Mouse (Mus musculus): Measurements from ENCODE around the gene Fam160b1. TPM values are rescaled to one million over a fixed set of nuclear protein-coding genes. Genes with fewer than 3 reads are reported as not detected.

The Fam160b1 gene
- polyA plus RNA-seq, 1 experiment, result 8.0 TPM

DNA sequence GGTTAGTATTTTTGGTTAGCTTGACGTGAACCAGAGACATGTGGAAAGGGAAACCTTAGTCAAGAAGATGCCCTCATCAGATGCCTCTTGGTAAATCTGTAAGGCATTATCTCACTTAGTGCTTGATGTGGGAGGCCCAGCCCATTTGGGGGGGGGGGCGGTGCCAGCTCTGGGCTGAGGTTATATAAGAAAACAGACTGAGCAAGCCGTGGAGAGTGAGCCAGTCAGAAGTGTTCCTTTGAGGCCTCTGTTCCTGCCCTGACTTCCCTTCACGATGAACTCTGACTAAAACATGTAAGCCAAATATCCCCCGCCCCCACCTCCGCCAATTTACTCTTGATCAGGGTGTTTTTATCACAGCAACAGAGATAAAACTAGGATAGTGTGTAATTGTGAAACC lies 69.4 kb downstream of the Fam160b1 start:
- Histone ChIP-seq H3K27me3 (replicated peaks; ENCODE audit: control insufficient read depth, insufficient read depth, low read length) (no peaks in the 10 kb centered on the region), H3K4me3 (ENCODE audit: insufficient read depth, low read depth, low read length) (no peak overlapping the region), H3K4me1 (ENCODE audit: control insufficient read depth, insufficient read depth, low read length) (no peaks in the 10 kb centered on the region), H3K36me3 (ENCODE audit: control insufficient read depth, insufficient read depth, low read length) (no peaks in the 10 kb centered on the region), H3K27ac (ENCODE audit: insufficient read depth, low read depth, low read length) (no peak overlapping the region)
- TF ChIP-seq POLR2A (IDR thresholded peaks at IDR 0.05; ENCODE audit: low read depth, low read length) (no peak), CTCF (conservative IDR thresholded peaks at IDR 0.05; ENCODE audit: insufficient read depth, insufficient read length, low read depth, low read length) (no peak)
- WGBS, result 75% methylated on average over 6 of the region's 6 CpGs
- no peak for DNase-seq

DNA sequence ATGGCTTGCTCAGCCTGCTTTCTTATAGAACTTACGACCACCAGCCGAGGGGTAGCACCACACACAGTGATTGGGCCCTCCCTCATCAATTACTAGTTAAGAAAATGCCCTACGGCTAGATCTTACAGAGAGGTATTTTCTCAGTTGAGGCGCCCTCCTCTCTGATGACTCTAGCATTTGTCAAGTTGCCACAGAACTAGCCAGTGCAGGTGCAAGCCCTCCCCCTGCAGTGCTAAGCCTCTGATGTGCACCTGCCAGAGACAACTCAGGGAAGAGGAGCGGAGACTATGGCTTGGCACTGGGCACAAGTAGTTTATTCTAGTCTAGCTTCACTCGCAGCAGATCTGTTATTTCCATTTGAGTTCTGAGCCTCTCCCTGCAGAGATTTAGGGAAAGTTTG lies 71.0 kb downstream of the Fam160b1 start:
- TF ChIP-seq CTCF (conservative IDR thresholded peaks at IDR 0.05; ENCODE audit: insufficient read depth, insufficient read length, low read depth, low read length) (no peak), POLR2A (IDR thresholded peaks at IDR 0.05; ENCODE audit: low read depth, low read length) (no peak)
- Histone ChIP-seq H3K27ac (ENCODE audit: insufficient read depth, low read depth, low read length) (no peak overlapping the region), H3K27me3 (replicated peaks; ENCODE audit: control insufficient read depth, insufficient read depth, low read length) (no peaks in the 10 kb centered on the region), H3K4me3 (ENCODE audit: insufficient read depth, low read depth, low read length) (no peak overlapping the region), H3K36me3 (ENCODE audit: control insufficient read depth, insufficient read depth, low read length) (no peaks in the 10 kb centered on the region), H3K4me1 (ENCODE audit: control insufficient read depth, insufficient read depth, low read length) (no peaks in the 10 kb centered on the region)
- 61% methylated on average over 6 of the region's 6 CpGs for WGBS
- DNase-seq, result no peak

DNA sequence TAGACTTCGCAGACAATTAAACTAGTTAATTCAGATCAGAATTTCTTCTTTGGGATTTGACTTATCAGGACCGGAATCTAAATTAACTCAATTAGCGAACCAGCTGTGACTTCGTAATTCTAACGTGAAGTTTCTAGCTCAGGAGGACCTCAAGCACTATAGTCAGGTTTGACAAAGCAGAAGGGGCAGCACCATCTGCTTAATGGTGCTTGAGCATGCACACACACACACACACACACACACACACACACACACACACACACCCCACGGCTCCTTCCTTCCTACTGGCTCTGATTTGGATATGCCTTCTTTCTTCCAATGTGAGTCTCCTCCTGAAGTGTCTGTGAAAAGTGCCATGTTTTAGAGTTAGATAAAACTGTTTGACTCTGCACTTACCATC lies 73.5 kb downstream of the Fam160b1 start:
- H3K27me3 ChIP-seq (replicated peaks; ENCODE audit: control insufficient read depth, insufficient read depth, low read length), result no peaks in the 10 kb centered on the region
- H3K36me3 ChIP-seq (ENCODE audit: control insufficient read depth, insufficient read depth, low read length), result no peaks in the 10 kb centered on the region
- WGBS, result 62% methylated on average over 6 of the region's 6 CpGs
- H3K27ac ChIP-seq (ENCODE audit: insufficient read depth, low read depth, low read length), result no peak overlapping the region
- TF ChIP-seq POLR2A (IDR thresholded peaks at IDR 0.05; ENCODE audit: low read depth, low read length) (no peak), CTCF (conservative IDR thresholded peaks at IDR 0.05; ENCODE audit: insufficient read depth, insufficient read length, low read depth, low read length) (no peak)
- H3K4me1 ChIP-seq (ENCODE audit: control insufficient read depth, insufficient read depth, low read length), result no peaks in the 10 kb centered on the region
- no peak overlapping the region for H3K4me3 ChIP-seq (ENCODE audit: insufficient read depth, low read depth, low read length)
- DNase-seq, result no peak

DNA sequence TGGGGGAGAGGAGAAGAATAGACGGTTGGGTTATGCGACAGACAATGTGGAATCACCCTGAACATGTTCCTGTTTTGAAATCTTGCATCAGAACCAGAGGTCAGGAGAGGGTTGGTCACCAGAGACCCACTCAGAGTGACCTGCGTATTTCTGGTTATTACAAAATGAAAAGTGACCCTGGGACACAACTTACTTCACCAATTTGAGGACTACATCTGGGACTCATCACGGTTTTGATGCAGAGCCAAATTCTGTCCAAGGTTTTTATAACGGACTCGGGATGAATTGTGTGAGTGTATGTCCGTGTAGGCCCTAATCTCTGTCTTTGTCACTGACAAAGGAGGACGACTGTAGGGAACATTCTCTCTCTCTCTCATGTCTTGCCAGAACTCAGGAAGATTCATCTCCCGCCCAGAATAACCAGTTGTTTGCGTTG lies 76.1 kb downstream of the Fam160b1 start:
- no peak overlapping the region for H3K4me3 ChIP-seq (ENCODE audit: insufficient read depth, low read depth, low read length)
- 68% methylated on average over 10 of the region's 10 CpGs for WGBS
- no peak overlapping the region for H3K27ac ChIP-seq (ENCODE audit: insufficient read depth, low read depth, low read length)
- H3K36me3 ChIP-seq (ENCODE audit: control insufficient read depth, insufficient read depth, low read length), result no peaks in the 10 kb centered on the region
- DNase-seq, result peak; percentile 60
- TF ChIP-seq POLR2A (IDR thresholded peaks at IDR 0.05; ENCODE audit: low read depth, low read length), result no peak
- TF ChIP-seq CTCF (conservative IDR thresholded peaks at IDR 0.05; ENCODE audit: insufficient read depth, insufficient read length, low read depth, low read length), result no peak
- no peaks in the 10 kb centered on the region for H3K27me3 ChIP-seq (replicated peaks; ENCODE audit: control insufficient read depth, insufficient read depth, low read length)
- no peaks in the 10 kb centered on the region for H3K4me1 ChIP-seq (ENCODE audit: control insufficient read depth, insufficient read depth, low read length)

DNA sequence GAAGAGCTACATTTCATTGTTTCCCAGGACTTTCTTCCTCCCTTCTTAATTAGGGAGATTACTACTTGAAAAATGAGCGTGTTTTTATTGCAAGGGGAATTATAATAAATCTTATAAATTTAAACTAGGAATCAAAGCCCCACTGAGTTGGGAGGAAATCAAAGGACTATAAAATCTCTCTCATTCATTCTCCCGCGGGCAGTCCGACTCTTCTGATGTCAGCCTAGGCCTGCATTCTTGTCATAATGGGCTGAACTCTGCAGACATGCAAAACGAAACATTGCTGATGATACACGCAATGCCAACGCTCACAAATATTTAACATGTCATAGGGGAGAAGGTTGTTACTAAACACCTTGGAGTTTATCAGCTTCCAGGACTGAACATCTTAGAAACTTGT lies 76.6 kb downstream of the Fam160b1 start:
- no peak overlapping the region for H3K4me3 ChIP-seq (ENCODE audit: insufficient read depth, low read depth, low read length)
- DNase-seq, result peak; percentile 7
- no peaks in the 10 kb centered on the region for H3K36me3 ChIP-seq (ENCODE audit: control insufficient read depth, insufficient read depth, low read length)
- TF ChIP-seq POLR2A (IDR thresholded peaks at IDR 0.05; ENCODE audit: low read depth, low read length) (no peak), CTCF (conservative IDR thresholded peaks at IDR 0.05; ENCODE audit: insufficient read depth, insufficient read length, low read depth, low read length) (no peak)
- 58% methylated on average over 7 of the region's 7 CpGs for WGBS
- H3K4me1 ChIP-seq (ENCODE audit: control insufficient read depth, insufficient read depth, low read length), result no peaks in the 10 kb centered on the region
- H3K27me3 ChIP-seq (replicated peaks; ENCODE audit: control insufficient read depth, insufficient read depth, low read length), result no peaks in the 10 kb centered on the region
- H3K27ac ChIP-seq (ENCODE audit: insufficient read depth, low read depth, low read length), result no peak overlapping the region

Other genes with a start within 250 kb of the Fam160b1 start
- gene Ablim1, start 45.8 kb upstream of the Fam160b1 start, polyA plus RNA-seq (2012; rRNA removed), result 34.7 and 38.3 TPM in 2 replicates
- gene Trub1, start 92.2 kb downstream of the Fam160b1 start, polyA plus RNA-seq (2012; rRNA removed), result 5.7 and 6.7 TPM in 2 replicates